Mouse (Mus musculus): ENCODE measurements around the gene Fam171a1. TPM values are rescaled to one million over a fixed set of nuclear protein-coding genes. Genes with fewer than 3 reads are reported as not detected.
A peak's percentile ranks its signal among the peaks of the same experiment; 100 is the strongest.

Fam171a1 gene
- polyA plus RNA-seq, 1 experiment from 2014 or later, result 31.2 TPM

GRCm38 (mm10) chr2:3139578-3139977, 25.6 kb downstream of the Fam171a1 start:
- ATAC-seq (replicated peaks), result no peak
- H3K27ac ChIP-seq (replicated peaks), result no peak overlapping the region

GRCm38 (mm10) chr2:3140585-3140984, 26.6 kb downstream of the Fam171a1 start:
- Histone ChIP-seq H3K36me3 (no peaks in the 10 kb centered on the region), H3K4me1 (peaks cover 8% of the 10 kb centered on the region; the same call in 1 of the 2 replicates), H3K27ac (replicated peaks) (no peak overlapping the region), H3K27me3 (no peaks in the 10 kb centered on the region), H3K4me3 (no peak overlapping the region), H3K9ac (replicated peaks) (no peak overlapping the region), H3K9me3 (no peaks in the 10 kb centered on the region), H3K4me2 (replicated peaks) (no peak overlapping the region)
- 0 out of 2 replicates have a peak, but pooled peaks have one; percentile 30 for ATAC-seq (replicated peaks)
- WGBS, result 65% methylated on average over 5 of the region's 5 CpGs

More at GRCm38 (mm10) chr2:3139578-3139977, 25.6 kb downstream of the Fam171a1 start:
- Histone ChIP-seq H3K4me1 (peaks cover 12% of the 10 kb centered on the region), H3K27me3 (no peaks in the 10 kb centered on the region), H3K9me3 (no peaks in the 10 kb centered on the region), H3K4me2 (replicated peaks) (no peak overlapping the region), H3K4me3 (no peak overlapping the region), H3K9ac (replicated peaks) (no peak overlapping the region), H3K36me3 (no peaks in the 10 kb centered on the region)
- WGBS, result 3% methylated on average over 3 of the region's 3 CpGs

GRCm38 (mm10) chr2:3141804-3142203, 27.8 kb downstream of the Fam171a1 start:
- WGBS, result 88% methylated on average over 4 of the region's 4 CpGs
- Histone ChIP-seq H3K4me2 (replicated peaks) (no peak overlapping the region), H3K4me1 (peaks cover 8% of the 10 kb centered on the region; the same call in 1 of the 2 replicates), H3K27me3 (no peaks in the 10 kb centered on the region), H3K27ac (replicated peaks) (no peak overlapping the region), H3K9me3 (no peaks in the 10 kb centered on the region), H3K9ac (replicated peaks) (no peak overlapping the region), H3K4me3 (no peak overlapping the region), H3K36me3 (no peaks in the 10 kb centered on the region)
- ATAC-seq (replicated peaks), result no peak

GRCm38 (mm10) chr2:3144291-3144690, 30.3 kb downstream of the Fam171a1 start:
- 98% methylated on average over 5 of the region's 5 CpGs for WGBS
- no peak overlapping the region for H3K27ac ChIP-seq (replicated peaks)
- no peaks in the 10 kb centered on the region for H3K4me1 ChIP-seq
- H3K36me3 ChIP-seq, result no peaks in the 10 kb centered on the region
- ATAC-seq (replicated peaks), result no peak
- no peak overlapping the region for H3K4me3 ChIP-seq
- H3K4me2 ChIP-seq (replicated peaks), result no peak overlapping the region
- no peaks in the 10 kb centered on the region for H3K9me3 ChIP-seq
- H3K9ac ChIP-seq (replicated peaks), result no peak overlapping the region
- H3K27me3 ChIP-seq, result no peaks in the 10 kb centered on the region

GRCm38 (mm10) chr2:3147550-3148157, 33.6 kb downstream of the Fam171a1 start:
- 85% methylated on average over 6 of the region's 6 CpGs for WGBS
- no peak overlapping the region for H3K27ac ChIP-seq (replicated peaks)
- ATAC-seq (replicated peaks), result no peak

GRCm38 (mm10) chr2:3148731-3149130, 34.7 kb downstream of the Fam171a1 start:
- Histone ChIP-seq H3K4me3 (no peak overlapping the region), H3K9me3 (no peaks in the 10 kb centered on the region)
- 92% methylated on average over 8 of the region's 8 CpGs for WGBS

More at GRCm38 (mm10) chr2:3147550-3148157, 33.6 kb downstream of the Fam171a1 start:
- Histone ChIP-seq H3K9me3 (no peaks in the 10 kb centered on the region), H3K27me3 (no peaks in the 10 kb centered on the region), H3K4me2 (replicated peaks) (no peak overlapping the region), H3K4me1 (no peaks in the 10 kb centered on the region), H3K9ac (replicated peaks) (no peak overlapping the region), H3K4me3 (no peak overlapping the region), H3K36me3 (no peaks in the 10 kb centered on the region)

GRCm38 (mm10) chr2:3150324-3150723, 36.3 kb downstream of the Fam171a1 start:
- H3K4me2 ChIP-seq (replicated peaks), result no peak overlapping the region
- H3K9ac ChIP-seq (replicated peaks), result no peak overlapping the region
- 0 out of 2 replicates have a peak, but pooled peaks cover 1% of the 10 kb centered on the region for H3K4me1 ChIP-seq
- H3K9me3 ChIP-seq, result no peaks in the 10 kb centered on the region
- H3K36me3 ChIP-seq, result no peaks in the 10 kb centered on the region
- ATAC-seq (replicated peaks), result no peak
- H3K4me3 ChIP-seq, result no peak overlapping the region
- 80% methylated on average over 5 of the region's 5 CpGs for WGBS
- H3K27ac ChIP-seq (replicated peaks), result no peak overlapping the region
- no peaks in the 10 kb centered on the region for H3K27me3 ChIP-seq

More at GRCm38 (mm10) chr2:3148731-3149130, 34.7 kb downstream of the Fam171a1 start:
- H3K36me3 ChIP-seq, result no peaks in the 10 kb centered on the region
- H3K27me3 ChIP-seq, result no peaks in the 10 kb centered on the region
- no peak for ATAC-seq (replicated peaks)
- no peak overlapping the region for H3K4me2 ChIP-seq (replicated peaks)
- no peak overlapping the region for H3K9ac ChIP-seq (replicated peaks)
- H3K4me1 ChIP-seq, result no peaks in the 10 kb centered on the region
- no peak overlapping the region for H3K27ac ChIP-seq (replicated peaks)

- no peak overlapping the region for H3K4me3 ChIP-seq
- 0 out of 2 replicates have a peak, but pooled peaks have one; percentile 55 for ATAC-seq (replicated peaks)
- H3K9me3 ChIP-seq, result no peaks in the 10 kb centered on the region
- no peaks in the 10 kb centered on the region for H3K27me3 ChIP-seq
- no peak overlapping the region for H3K4me2 ChIP-seq (replicated peaks)
- 73% methylated on average over 3 of the region's 3 CpGs for WGBS
- H3K27ac ChIP-seq (replicated peaks), result 0 out of 2 replicates have a peak overlapping the region, but pooled peaks have one; percentile 21
- H3K36me3 ChIP-seq, result no peaks in the 10 kb centered on the region
- 0 out of 2 replicates have a peak, but pooled peaks cover 4% of the 10 kb centered on the region for H3K4me1 ChIP-seq
- no peak overlapping the region for H3K9ac ChIP-seq (replicated peaks)
These were observed 37.3 kb downstream of the Fam171a1 start for GRCm38 (mm10) chr2:3151336-3151735.

- H3K9me3 ChIP-seq, result no peaks in the 10 kb centered on the region
- ATAC-seq (replicated peaks), result 0 out of 2 replicates have a peak, but pooled peaks have one; percentile 27
- no peak overlapping the region for H3K27ac ChIP-seq (replicated peaks)
- no peaks in the 10 kb centered on the region for H3K36me3 ChIP-seq
- WGBS, result 80% methylated on average over 1 of the region's 1 CpGs
- H3K9ac ChIP-seq (replicated peaks), result no peak overlapping the region
- no peak overlapping the region for H3K4me3 ChIP-seq
- no peaks in the 10 kb centered on the region for H3K27me3 ChIP-seq
- no peak overlapping the region for H3K4me2 ChIP-seq (replicated peaks)
- H3K4me1 ChIP-seq, result 0 out of 2 replicates have a peak, but pooled peaks cover 4% of the 10 kb centered on the region
These were observed 40.2 kb downstream of the Fam171a1 start for GRCm38 (mm10) chr2:3154091-3154665.

GRCm38 (mm10) chr2:3154986-3155385, 41.0 kb downstream of the Fam171a1 start:
- no peak overlapping the region for H3K4me2 ChIP-seq (replicated peaks)
- H3K9ac ChIP-seq (replicated peaks), result no peak overlapping the region
- 61% methylated on average over 2 of the region's 2 CpGs for WGBS
- no peaks in the 10 kb centered on the region for H3K27me3 ChIP-seq
- no peaks in the 10 kb centered on the region for H3K9me3 ChIP-seq
- H3K4me3 ChIP-seq, result no peak overlapping the region
- H3K36me3 ChIP-seq, result no peaks in the 10 kb centered on the region
- H3K27ac ChIP-seq (replicated peaks), result no peak overlapping the region
- 0 out of 2 replicates have a peak, but pooled peaks cover 4% of the 10 kb centered on the region for H3K4me1 ChIP-seq
- no peak for ATAC-seq (replicated peaks)

GRCm38 (mm10) chr2:3157030-3157429, 43.0 kb downstream of the Fam171a1 start:
- Histone ChIP-seq H3K4me1 (0 out of 2 replicates have a peak, but pooled peaks cover 4% of the 10 kb centered on the region), H3K36me3 (no peaks in the 10 kb centered on the region), H3K27me3 (no peaks in the 10 kb centered on the region), H3K9me3 (no peaks in the 10 kb centered on the region), H3K9ac (replicated peaks) (no peak overlapping the region), H3K27ac (replicated peaks) (no peak overlapping the region), H3K4me2 (replicated peaks) (no peak overlapping the region), H3K4me3 (no peak overlapping the region)
- WGBS, result 93% methylated on average over 3 of the region's 3 CpGs
- no peak for ATAC-seq (replicated peaks)

GRCm38 (mm10) chr2:3157661-3158344, 43.8 kb downstream of the Fam171a1 start:
- 78% methylated on average over 10 of the region's 10 CpGs for WGBS
- ATAC-seq (replicated peaks), result no peak
- H3K9ac ChIP-seq (replicated peaks), result no peak overlapping the region
- no peak overlapping the region for H3K27ac ChIP-seq (replicated peaks)
- 0 out of 2 replicates have a peak, but pooled peaks cover 4% of the 10 kb centered on the region for H3K4me1 ChIP-seq
- H3K9me3 ChIP-seq, result no peaks in the 10 kb centered on the region
- H3K27me3 ChIP-seq, result no peaks in the 10 kb centered on the region
- no peaks in the 10 kb centered on the region for H3K36me3 ChIP-seq
- H3K4me3 ChIP-seq, result no peak overlapping the region
- H3K4me2 ChIP-seq (replicated peaks), result no peak overlapping the region

Data from forebrain, embryonic 15.5 days (tissue).